Mouse (Mus musculus) cerebellum, adult 9-11 months (tissue): ENCODE measurements around the gene Kdm4b.

Experiments used
- DNase-seq: peaks from one replicate; pipeline ENCODE4 v3.0.0; 2022

The Kdm4b gene

GRCm38 (mm10) chr17:56445397-56445796 lies 119.5 kb downstream of the Kdm4b start:
- no peak for DNase-seq

DNA sequence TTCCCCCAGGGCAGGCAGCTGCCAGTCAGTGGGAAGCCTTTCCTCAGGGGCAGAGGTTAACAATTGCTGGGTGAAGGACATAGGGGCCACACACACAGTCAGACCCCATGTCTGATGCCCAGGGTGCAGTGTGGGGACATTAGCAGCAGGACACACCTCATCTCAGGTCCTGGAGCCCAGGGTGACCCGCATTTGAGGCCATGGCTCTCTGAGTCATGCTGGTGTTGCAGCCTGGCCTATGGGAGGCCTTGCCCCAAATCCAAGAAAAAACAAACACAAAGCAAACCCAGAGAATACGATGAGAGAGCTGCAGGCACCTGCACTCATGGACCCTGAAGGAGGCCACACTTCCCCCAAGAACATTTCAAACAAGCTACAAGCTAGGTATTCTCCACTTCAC lies 121.9 kb downstream of the Kdm4b start:
- no peak for DNase-seq
